Mouse (Mus musculus): ENCODE data around the gene Pla1a. TPM values are rescaled to one million over a fixed set of nuclear protein-coding genes. Genes with fewer than 3 reads are reported as not detected.
A peak's percentile ranks its signal among the peaks of the same experiment; 100 is the strongest.

Pla1a gene
- total and polyA plus RNA-seq, 2 experiments: 55.2 to 82.1 TPM

DNA sequence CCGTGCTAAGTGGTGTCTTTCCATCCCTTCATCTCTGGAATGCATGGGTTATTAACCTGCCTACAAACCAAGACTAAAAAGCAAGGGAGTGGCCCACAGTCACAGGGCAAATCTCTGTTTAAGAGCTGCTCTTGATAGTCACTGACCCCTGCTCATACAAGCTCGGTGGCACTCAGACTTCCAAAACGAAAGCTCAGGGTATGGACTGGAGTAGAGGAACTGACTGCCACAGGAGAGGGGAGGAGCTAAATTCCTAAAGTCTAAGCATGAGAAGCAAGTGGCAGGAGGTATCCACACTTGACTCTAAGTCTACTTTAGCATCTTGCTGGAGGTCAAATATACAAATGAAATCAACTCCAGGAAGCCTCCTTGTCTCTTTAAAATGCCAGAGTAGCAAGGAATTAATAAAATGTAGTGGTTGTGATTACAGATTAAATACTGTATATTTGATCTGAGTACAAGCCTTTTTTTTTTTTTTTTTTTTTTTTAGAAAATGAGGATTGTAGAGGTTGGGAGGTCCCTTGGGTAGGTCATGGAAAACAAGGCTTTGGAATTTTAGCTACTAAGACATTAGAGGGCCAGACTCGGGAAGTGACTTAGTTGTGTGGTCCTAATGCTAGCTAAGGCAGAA is 42.9 kb upstream of the Pla1a start:
- Histone ChIP-seq H3K36me3 (ENCODE audit: control insufficient read depth, insufficient read depth, low read length) (no peaks in the 10 kb centered on the region), H3K27me3 (ENCODE audit: control insufficient read depth, insufficient read depth, low read length) (no peaks in the 10 kb centered on the region), H3K9ac (ENCODE audit: low read depth, low read length) (no peak overlapping the region), H3K79me2 (ENCODE audit: control insufficient read depth, insufficient read depth, low read length) (no peaks in the 10 kb centered on the region), H3K27ac (replicated peaks; ENCODE audit: insufficient read depth, low read depth, low read length) (no peak overlapping the region), H3K4me3 (ENCODE audit: insufficient read depth, low read depth, low read length) (peak overlapping the region; percentile 48; the same call in 1 of the 2 replicates), H3K4me1 (ENCODE audit: control insufficient read depth, insufficient read depth, low read length) (peaks cover 3% of the 10 kb centered on the region)
- TF ChIP-seq CTCF (IDR thresholded peaks at IDR 0.05; ENCODE audit: low read depth, low read length) (no peak), POLR2A (IDR thresholded peaks at IDR 0.05; ENCODE audit: extremely low read depth, insufficient read depth, low read length) (no peak)
- no peak for DNase-seq (ENCODE audit: extremely low read depth, low read depth, low spot score)
- 59% methylated on average over 4 of the region's 4 CpGs for WGBS

DNA sequence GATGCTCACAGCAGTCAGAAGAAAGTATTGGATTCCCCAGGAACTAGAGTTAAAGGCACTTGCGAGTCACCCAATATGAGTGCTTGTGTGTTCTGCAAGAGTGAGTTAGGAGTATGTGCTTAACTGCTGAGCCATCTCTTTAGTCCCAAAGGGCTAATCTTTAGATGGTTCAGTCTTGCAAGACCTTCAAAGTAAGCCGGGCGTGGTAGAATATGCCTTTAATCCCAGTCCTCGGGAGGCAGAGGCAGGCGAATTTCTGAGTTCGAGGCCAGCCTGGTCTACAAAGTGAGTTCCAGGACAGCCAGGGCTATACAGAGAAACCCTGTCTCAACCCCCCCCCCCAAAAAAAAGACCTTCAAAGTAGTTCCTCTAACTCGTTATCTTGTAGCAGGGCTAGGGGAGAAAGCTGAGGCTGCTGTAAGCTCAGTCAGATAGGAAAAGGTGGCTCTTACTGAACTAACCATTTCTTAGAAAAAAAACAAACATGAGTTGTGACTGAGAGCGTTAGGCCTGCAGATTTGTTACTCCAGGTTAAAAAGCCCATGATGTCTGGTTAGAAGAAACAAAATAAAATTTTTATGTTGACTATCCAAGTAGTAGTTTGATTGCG is 41.8 kb upstream of the Pla1a start:
- DNase-seq (ENCODE audit: extremely low read depth, low read depth, low spot score): no peak
- H3K4me3 ChIP-seq (ENCODE audit: insufficient read depth, low read depth, low read length): no peak overlapping the region
- no peaks in the 10 kb centered on the region for H3K27me3 ChIP-seq (ENCODE audit: control insufficient read depth, insufficient read depth, low read length)
- H3K79me2 ChIP-seq (ENCODE audit: control insufficient read depth, insufficient read depth, low read length): no peaks in the 10 kb centered on the region
- H3K27ac ChIP-seq (replicated peaks; ENCODE audit: insufficient read depth, low read depth, low read length): no peak overlapping the region
- peaks cover 3% of the 10 kb centered on the region for H3K4me1 ChIP-seq (ENCODE audit: control insufficient read depth, insufficient read depth, low read length)
- no peaks in the 10 kb centered on the region for H3K36me3 ChIP-seq (ENCODE audit: control insufficient read depth, insufficient read depth, low read length)
- no peak overlapping the region for H3K9ac ChIP-seq (ENCODE audit: low read depth, low read length)
- 96% methylated on average over 9 of the region's 9 CpGs for WGBS
- no peak for TF ChIP-seq POLR2A (IDR thresholded peaks at IDR 0.05; ENCODE audit: extremely low read depth, insufficient read depth, low read length)
- TF ChIP-seq CTCF (IDR thresholded peaks at IDR 0.05; ENCODE audit: low read depth, low read length): no peak

DNA sequence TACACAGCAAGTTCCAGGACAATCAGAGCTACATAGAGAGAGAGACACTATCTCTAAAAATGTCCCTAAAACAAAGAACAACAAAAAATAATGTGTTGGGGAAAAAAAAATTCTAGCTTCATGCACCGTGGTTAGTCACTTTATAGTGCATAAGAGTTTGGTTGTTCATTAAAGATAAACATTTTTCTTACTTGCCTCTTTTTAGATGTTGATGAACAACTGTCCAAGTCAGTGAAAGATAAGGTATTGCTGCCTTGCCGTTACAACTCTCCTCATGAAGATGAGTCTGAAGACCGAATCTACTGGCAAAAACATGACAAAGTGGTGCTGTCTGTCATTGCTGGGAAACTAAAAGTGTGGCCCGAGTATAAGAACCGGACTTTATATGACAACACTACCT is 40.7 kb upstream of the Pla1a start:
- H3K4me3 ChIP-seq (ENCODE audit: insufficient read depth, low read depth, low read length): no peak overlapping the region
- no peak for DNase-seq (ENCODE audit: extremely low read depth, low read depth, low spot score)
- H3K4me1 ChIP-seq (ENCODE audit: control insufficient read depth, insufficient read depth, low read length): peaks cover 3% of the 10 kb centered on the region
- H3K36me3 ChIP-seq (ENCODE audit: control insufficient read depth, insufficient read depth, low read length): no peaks in the 10 kb centered on the region
- H3K79me2 ChIP-seq (ENCODE audit: control insufficient read depth, insufficient read depth, low read length): no peaks in the 10 kb centered on the region
- H3K9ac ChIP-seq (ENCODE audit: low read depth, low read length): no peak overlapping the region
- H3K27me3 ChIP-seq (ENCODE audit: control insufficient read depth, insufficient read depth, low read length): no peaks in the 10 kb centered on the region
- no peak for TF ChIP-seq POLR2A (IDR thresholded peaks at IDR 0.05; ENCODE audit: extremely low read depth, insufficient read depth, low read length)
- no peak for TF ChIP-seq CTCF (IDR thresholded peaks at IDR 0.05; ENCODE audit: low read depth, low read length)
- H3K27ac ChIP-seq (replicated peaks; ENCODE audit: insufficient read depth, low read depth, low read length): no peak overlapping the region
- 89% methylated on average over 5 of the region's 5 CpGs for WGBS

DNA sequence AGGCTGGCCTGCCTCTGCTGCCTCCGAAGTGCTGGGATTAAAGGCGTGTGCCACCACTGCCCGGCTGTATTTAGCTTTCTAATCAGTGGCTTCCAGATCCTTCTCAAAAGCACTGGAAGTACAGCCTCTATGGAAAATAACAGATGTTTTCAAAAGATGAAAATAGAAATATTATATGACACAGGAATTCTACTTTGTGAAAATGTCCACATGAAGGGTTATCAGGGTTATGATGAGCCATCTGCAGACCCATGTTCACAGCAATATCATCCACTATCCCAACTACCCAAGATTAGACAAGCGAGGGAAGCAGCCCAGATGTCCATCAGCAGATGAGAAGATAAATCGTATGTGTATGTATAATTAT is 39.5 kb upstream of the Pla1a start:
- Histone ChIP-seq H3K79me2 (ENCODE audit: control insufficient read depth, insufficient read depth, low read length) (no peaks in the 10 kb centered on the region), H3K36me3 (ENCODE audit: control insufficient read depth, insufficient read depth, low read length) (no peaks in the 10 kb centered on the region), H3K9ac (ENCODE audit: low read depth, low read length) (no peak overlapping the region), H3K27me3 (ENCODE audit: control insufficient read depth, insufficient read depth, low read length) (no peaks in the 10 kb centered on the region), H3K4me1 (ENCODE audit: control insufficient read depth, insufficient read depth, low read length) (peaks cover 3% of the 10 kb centered on the region), H3K4me3 (ENCODE audit: insufficient read depth, low read depth, low read length) (no peak overlapping the region), H3K27ac (replicated peaks; ENCODE audit: insufficient read depth, low read depth, low read length) (no peak overlapping the region)
- no peak for DNase-seq (ENCODE audit: extremely low read depth, low read depth, low spot score)
- WGBS: 92% methylated on average over 5 of the region's 5 CpGs
- TF ChIP-seq POLR2A (IDR thresholded peaks at IDR 0.05; ENCODE audit: extremely low read depth, insufficient read depth, low read length) (no peak), CTCF (IDR thresholded peaks at IDR 0.05; ENCODE audit: low read depth, low read length) (no peak)

DNA sequence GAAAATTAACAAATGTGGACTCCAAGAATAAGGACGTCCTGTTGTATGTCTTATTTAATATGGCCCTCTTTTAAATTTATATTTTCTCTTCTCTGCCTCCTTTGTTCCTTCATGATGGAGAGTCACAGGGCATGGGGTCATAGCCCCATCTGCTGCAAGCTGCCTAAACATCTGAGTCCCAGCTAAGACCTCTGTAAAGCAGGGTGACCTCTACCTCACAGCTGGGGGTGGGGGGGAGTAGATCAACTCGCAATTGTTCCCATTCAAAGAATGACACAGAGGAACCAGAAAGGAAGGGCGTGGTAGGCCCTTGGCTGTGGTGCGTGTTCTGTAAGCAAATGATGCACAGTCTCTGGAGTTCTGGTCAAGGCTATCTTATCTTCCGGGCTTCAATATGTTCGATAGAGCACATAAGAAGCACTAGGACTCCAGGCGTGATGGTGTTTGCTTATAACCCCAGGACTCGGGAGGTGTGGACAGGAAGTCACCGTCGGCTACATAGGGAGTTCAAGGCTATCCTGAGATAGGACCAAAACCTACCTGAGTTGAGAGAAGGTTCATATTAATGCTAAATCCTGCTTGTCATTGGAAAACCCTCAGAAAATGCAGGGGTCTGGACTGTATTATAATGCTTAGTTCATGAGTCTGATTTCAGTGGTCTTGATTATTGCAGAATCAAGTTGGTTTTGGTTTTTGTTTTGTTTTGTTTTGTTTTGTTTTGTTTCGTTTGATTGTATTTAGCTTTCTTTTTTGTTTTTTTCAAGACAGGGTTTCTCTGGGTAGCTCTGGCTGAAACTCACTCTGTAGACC is 39.0 kb upstream of the Pla1a start:
- Histone ChIP-seq H3K4me1 (ENCODE audit: control insufficient read depth, insufficient read depth, low read length) (peaks cover 3% of the 10 kb centered on the region), H3K79me2 (ENCODE audit: control insufficient read depth, insufficient read depth, low read length) (no peaks in the 10 kb centered on the region)
- 78% methylated on average over 11 of the region's 11 CpGs for WGBS

More for the DNA sequence above, 39.0 kb upstream of the Pla1a start:
- Histone ChIP-seq H3K27ac (replicated peaks; ENCODE audit: insufficient read depth, low read depth, low read length) (no peak overlapping the region), H3K36me3 (ENCODE audit: control insufficient read depth, insufficient read depth, low read length) (no peaks in the 10 kb centered on the region), H3K4me3 (ENCODE audit: insufficient read depth, low read depth, low read length) (no peak overlapping the region), H3K9ac (ENCODE audit: low read depth, low read length) (no peak overlapping the region), H3K27me3 (ENCODE audit: control insufficient read depth, insufficient read depth, low read length) (no peaks in the 10 kb centered on the region)
- no peak for DNase-seq (ENCODE audit: extremely low read depth, low read depth, low spot score)
- TF ChIP-seq POLR2A (IDR thresholded peaks at IDR 0.05; ENCODE audit: extremely low read depth, insufficient read depth, low read length) (no peak), CTCF (IDR thresholded peaks at IDR 0.05; ENCODE audit: low read depth, low read length) (no peak)

All from liver, adult 2 months (tissue).